Mouse (Mus musculus) spleen, postnatal 36 days (tissue): ENCODE data around the gene 3830406C13Rik.
"Not testable (repeated sequence)": the region's sequence is repeated elsewhere in the genome, so short reads cannot be mapped to it uniquely, and the experiment has no call there.

Source experiments
- DNase-seq, 2 experiments: peaks; one replicate each; pipeline ENCODE4 v3.0.0; 2022; ENCODE audit warnings: low spot score in 2 of 2, mixed read lengths in 1 of 2

Gene 3830406C13Rik

GRCm38 (mm10) chr14:12284141-12284912 is at the start of gene 3830406C13Rik:
3830406C13Rik (plus strand) TSS chr14:12284173.
- peak; percentile 77 to 79 for DNase-seq

- no peak for DNase-seq
These were observed 40.2 kb upstream of the 3830406C13Rik start for GRCm38 (mm10) chr14:12243726-12244125.

- no peak for DNase-seq
These were observed 7.9 kb upstream of the 3830406C13Rik start for GRCm38 (mm10) chr14:12276031-12276430.

GRCm38 (mm10) chr14:12283641-12284040 is 332 bp upstream of the 3830406C13Rik start, which contains the start of gene Gm49355:
Gm49355 (plus strand) TSS chr14:12283976.
- DNase-seq = no peak

- not testable (repeated sequence) for DNase-seq
These were observed 5.8 kb downstream of the 3830406C13Rik start for GRCm38 (mm10) chr14:12289747-12290146.

GRCm38 (mm10) chr14:12296391-12296790 is 12.4 kb downstream of the 3830406C13Rik start:
- DNase-seq = no peak

- no peak for DNase-seq
These were observed 15.2 kb downstream of the 3830406C13Rik start for GRCm38 (mm10) chr14:12299171-12299570.

- no peak for DNase-seq
These were observed 15.7 kb downstream of the 3830406C13Rik start for GRCm38 (mm10) chr14:12299654-12300053.

GRCm38 (mm10) chr14:12300275-12300674 is 16.3 kb downstream of the 3830406C13Rik start:
- DNase-seq = no peak

- DNase-seq = no peak
These were observed 16.7 kb downstream of the 3830406C13Rik start for GRCm38 (mm10) chr14:12300677-12301076.

- no peak for DNase-seq
These were observed 19.1 kb downstream of the 3830406C13Rik start for GRCm38 (mm10) chr14:12303106-12303505.

- DNase-seq = no peak
These were observed 49.6 kb downstream of the 3830406C13Rik start for GRCm38 (mm10) chr14:12333622-12334021.

- no peak for DNase-seq
These were observed 51.0 kb downstream of the 3830406C13Rik start for GRCm38 (mm10) chr14:12334925-12335324.

- no peak for DNase-seq
These were observed 53.5 kb downstream of the 3830406C13Rik start for GRCm38 (mm10) chr14:12337421-12337997.

- no peak for DNase-seq
These were observed 54.2 kb downstream of the 3830406C13Rik start for GRCm38 (mm10) chr14:12337998-12338809.

GRCm38 (mm10) chr14:12338811-12339565 is 55.0 kb downstream of the 3830406C13Rik start:
- no peak for DNase-seq

GRCm38 (mm10) chr14:12340238-12341074 is 56.5 kb downstream of the 3830406C13Rik start:
- DNase-seq = no peak

GRCm38 (mm10) chr14:12341075-12341788 is 57.3 kb downstream of the 3830406C13Rik start:
- DNase-seq = no peak

- no peak for DNase-seq
These were observed 58.0 kb downstream of the 3830406C13Rik start for GRCm38 (mm10) chr14:12341789-12342457.
